Mouse (Mus musculus) MEL (cell line): Measurements from ENCODE around the gene Tlr4.

Experiments used
- POLR2A ChIP-seq, 2 experiments: IDR thresholded peaks; 2 replicates each; pipeline ENCODE4 v1.6.1; 2011 to 2012; ENCODE audit warnings: low read length in 2 of 2, mild to moderate bottlenecking in 2 of 2, control low read depth in 1 of 2, improper control_type of control experiment in 1 of 2, low read depth in 1 of 2, moderate library complexity in 1 of 2; ENCODE audit not compliant: control insufficient read depth in 1 of 2, insufficient read depth in 1 of 2, poor library complexity in 1 of 2
- USF1 ChIP-seq: IDR thresholded peaks from 2 replicates; pipeline ENCODE4 v1.6.1; 2014; ENCODE audit warnings: low read depth, mild to moderate bottlenecking, inconsistent platforms, low read length, improper control_type of control experiment, moderate library complexity
- ZC3H11A ChIP-seq: IDR thresholded peaks from 2 replicates; pipeline ENCODE4 v1.6.1; 2012; ENCODE audit warnings: low read depth, mild to moderate bottlenecking, inconsistent platforms, low read length, improper control_type of control experiment

DNA sequence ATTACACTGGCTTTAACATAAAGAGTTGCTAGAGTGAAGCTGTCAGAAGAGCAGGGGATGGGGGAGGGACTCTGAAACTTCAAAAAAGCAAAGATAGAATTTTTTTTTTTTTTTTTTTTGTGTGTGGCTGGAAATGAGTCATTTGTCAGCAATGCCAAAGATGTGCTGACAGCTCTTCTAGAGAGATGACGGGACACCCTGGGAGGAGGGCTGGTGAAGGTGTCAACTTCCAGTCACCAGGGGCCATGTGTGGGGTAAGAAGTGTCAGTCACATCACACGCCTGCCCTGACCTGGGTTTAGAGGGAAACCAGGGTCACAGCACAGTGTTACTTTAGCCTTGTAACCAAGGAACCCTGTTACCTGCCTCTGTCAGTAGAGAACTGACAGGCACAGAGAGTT lies 67.2 kb downstream of the Tlr4 start:
- TF ChIP-seq USF1 (no peak), POLR2A (IDR thresholded peaks at IDR 0.05; ENCODE audit: control insufficient read depth in 1 of 2, insufficient read depth in 1 of 2, low read depth in 1 of 2, low read length in 2 of 2, poor library complexity in 1 of 2) (no peak), ZC3H11A (no peak)
